Mouse (Mus musculus) G1E (cell line): ENCODE data around the gene Ptpn11.

Experiments
- CTCF ChIP-seq: IDR thresholded peaks from 2 replicates; pipeline ENCODE4 v1.5.1; 2012; ENCODE audit warnings: low read depth, low read length, inconsistent platforms, mixed read lengths
- GATA1 ChIP-seq: IDR thresholded peaks from 2 replicates; pipeline ENCODE4 v1.6.1; 2012; ENCODE audit warnings: borderline replicate concordance, low read length, inconsistent platforms, mixed read lengths
- GATA2 ChIP-seq: IDR thresholded peaks from 2 replicates; pipeline ENCODE4 v1.6.1; 2012; ENCODE audit warnings: low read depth, low read length, inconsistent platforms, borderline replicate concordance
- POLR2AphosphoS5 ChIP-seq: IDR thresholded peaks from 2 replicates; pipeline ENCODE4 v1.6.1; 2012; ENCODE audit warnings: low read depth, low read length, inconsistent platforms; ENCODE audit not compliant: insufficient replicate concordance
- TAL1 ChIP-seq: conservative IDR thresholded peaks from 2 replicates; pipeline ENCODE4 v1.6.1; 2012; ENCODE audit warnings: low read depth, low read length, inconsistent platforms, mixed read lengths

GRCm38 (mm10) chr5:121119331-121120034 lies 71.7 kb downstream of the Ptpn11 start:
- TF ChIP-seq CTCF: no peak
- TF ChIP-seq GATA1: no peak
- TF ChIP-seq TAL1: no peak
- TF ChIP-seq POLR2AphosphoS5: no peak
- TF ChIP-seq GATA2: no peak
